ENCODE assay signal across 18 mouse cellular contexts in the genomic region with DNA sequence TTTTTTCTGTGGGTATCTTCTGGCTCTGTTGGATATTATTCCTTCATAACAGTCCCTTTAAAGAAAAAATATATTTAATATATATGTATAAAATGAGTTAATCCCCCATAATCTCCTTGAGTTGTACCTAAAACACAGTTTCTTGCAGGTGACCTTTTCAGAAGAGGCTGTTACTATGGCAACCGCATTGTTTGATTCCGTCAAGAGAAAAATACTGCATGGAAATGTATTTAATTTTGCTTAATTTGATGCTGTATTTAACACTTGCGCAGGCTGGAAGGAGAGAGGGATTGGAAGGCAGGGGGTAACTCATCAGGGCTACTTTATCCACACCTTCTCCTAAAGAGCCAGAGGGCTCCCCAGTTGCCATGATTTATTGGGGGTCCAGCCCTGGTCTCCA.
DNase-seq lines count a peak whose midpoint lies in the region; ATAC-seq and TF ChIP-seq lines count a peak whose summit lies in the region.
"Had no signal": no experiment of that assay in that cellular context is flagged by ENCODE, and none has a peak within 500 bp of the region (broad histone marks: within the 10 kb centered on the region; RNA-seq: fewer than 3 reads in every experiment).

No protein-coding gene starts in this region.

- 71% methylated on average over 3 of the region's 3 CpGs for WGBS in hindbrain, embryonic 15.5 days
- 85% methylated on average over 3 of the region's 3 CpGs for WGBS in hindbrain, embryonic 11.5 days
- 51% methylated on average over 3 of the region's 3 CpGs for WGBS in forebrain, embryonic 14.5 days
- 55% methylated on average over 3 of the region's 3 CpGs for WGBS in midbrain, embryonic 15.5 days
- 91% methylated on average over 3 of the region's 3 CpGs for WGBS in intestine, postnatal 0 days

- H3K4me3 ChIP-seq in hindbrain, embryonic 15.5 days: no peak overlapping the region
- H3K4me3 ChIP-seq in hindbrain, embryonic 11.5 days (ENCODE audit: low read depth, low read length): no peak overlapping the region
- H3K4me3 ChIP-seq in forebrain, embryonic 14.5 days (ENCODE audit: low read depth, low read length): no peak overlapping the region
- no peak overlapping the region for H3K4me3 ChIP-seq in midbrain, embryonic 15.5 days
- no peak overlapping the region for H3K4me3 ChIP-seq in intestine, postnatal 0 days (ENCODE audit: low read depth, low read length)
- H3K4me3 ChIP-seq: embryonic facial prominence, embryonic 13.5 days; neural tube, embryonic 12.5 days had no signal

- H3K27ac ChIP-seq in hindbrain, embryonic 15.5 days (replicated peaks): peak overlapping the region; percentile 52; the same call in 1 of the 2 replicates
- H3K27ac ChIP-seq in hindbrain, embryonic 11.5 days (ENCODE audit: low read depth, low read length): no peak overlapping the region
- H3K27ac ChIP-seq in forebrain, embryonic 14.5 days (ENCODE audit: low read depth, low read length): no peak overlapping the region
- H3K27ac ChIP-seq in midbrain, embryonic 15.5 days: peak overlapping the region; percentile 76
- H3K27ac ChIP-seq in intestine, postnatal 0 days (ENCODE audit: low read depth, low read length): no peak overlapping the region
- H3K27ac ChIP-seq: embryonic facial prominence, embryonic 13.5 days; neural tube, embryonic 12.5 days had no signal

- no peak for ATAC-seq in hindbrain, embryonic 15.5 days (ENCODE audit: low FRiP score, low read depth)
- no peak for ATAC-seq in hindbrain, embryonic 11.5 days (ENCODE audit: low FRiP score)
- peak; percentile 7; the same call in 1 of the 2 replicates for ATAC-seq in forebrain, embryonic 14.5 days
- peak; percentile 62; the same call in 1 of the 2 replicates for ATAC-seq in midbrain, embryonic 15.5 days (replicated peaks)
- ATAC-seq in intestine, postnatal 0 days: no peak
- ATAC-seq: lung, postnatal 0 days had no signal

- H3K4me2 ChIP-seq in hindbrain, embryonic 15.5 days: no peak overlapping the region
- no peak overlapping the region for H3K4me2 ChIP-seq in hindbrain, embryonic 11.5 days (replicated peaks; ENCODE audit: low read depth, low read length)
- no peak overlapping the region for H3K4me2 ChIP-seq in forebrain, embryonic 14.5 days (ENCODE audit: low read length)
- H3K4me2 ChIP-seq in midbrain, embryonic 15.5 days: no peak overlapping the region
- H3K4me2 ChIP-seq in intestine, postnatal 0 days (replicated peaks; ENCODE audit: low read depth): no peak overlapping the region
- H3K4me2 ChIP-seq: embryonic facial prominence, embryonic 13.5 days; neural tube, embryonic 12.5 days had no signal

- H3K4me1 ChIP-seq in hindbrain, embryonic 15.5 days (replicated peaks): peaks cover 18% of the 10 kb centered on the region
- no peaks in the 10 kb centered on the region for H3K4me1 ChIP-seq in hindbrain, embryonic 11.5 days (replicated peaks; ENCODE audit: control insufficient read depth, insufficient read depth, low read length)
- H3K4me1 ChIP-seq in forebrain, embryonic 14.5 days (ENCODE audit: control insufficient read depth, insufficient read depth, low read length): peaks cover 9% of the 10 kb centered on the region
- peaks cover 26% of the 10 kb centered on the region for H3K4me1 ChIP-seq in midbrain, embryonic 15.5 days
- no peaks in the 10 kb centered on the region for H3K4me1 ChIP-seq in intestine, postnatal 0 days (replicated peaks; ENCODE audit: control insufficient read depth, insufficient read depth, low read length)

- H3K27me3 ChIP-seq in hindbrain, embryonic 15.5 days: no peaks in the 10 kb centered on the region
- H3K27me3 ChIP-seq in hindbrain, embryonic 11.5 days (ENCODE audit: control insufficient read depth, insufficient read depth, low read length): no peaks in the 10 kb centered on the region; the same call in 1 of the 2 replicates
- no peaks in the 10 kb centered on the region for H3K27me3 ChIP-seq in forebrain, embryonic 14.5 days (replicated peaks; ENCODE audit: control insufficient read depth, insufficient read depth, low read length)
- H3K27me3 ChIP-seq in midbrain, embryonic 15.5 days (replicated peaks): no peaks in the 10 kb centered on the region
- H3K27me3 ChIP-seq in intestine, postnatal 0 days (replicated peaks; ENCODE audit: control insufficient read depth, insufficient read depth, low read length): no peaks in the 10 kb centered on the region
- H3K27me3 ChIP-seq: embryonic facial prominence, embryonic 13.5 days; neural tube, embryonic 12.5 days had no signal

- H3K36me3 ChIP-seq in hindbrain, embryonic 15.5 days: no peaks in the 10 kb centered on the region
- H3K36me3 ChIP-seq in hindbrain, embryonic 11.5 days (ENCODE audit: control insufficient read depth, insufficient read depth, low read length): no peaks in the 10 kb centered on the region
- no peaks in the 10 kb centered on the region for H3K36me3 ChIP-seq in forebrain, embryonic 14.5 days (ENCODE audit: control insufficient read depth, insufficient read depth, low read length)
- H3K36me3 ChIP-seq in midbrain, embryonic 15.5 days (replicated peaks): no peaks in the 10 kb centered on the region
- no peaks in the 10 kb centered on the region for H3K36me3 ChIP-seq in intestine, postnatal 0 days (ENCODE audit: control insufficient read depth, insufficient read depth)
- H3K36me3 ChIP-seq: embryonic facial prominence, embryonic 13.5 days; neural tube, embryonic 12.5 days had no signal

- TF ChIP-seq CTCF in intestine, postnatal 0 days (IDR thresholded peaks at IDR 0.05; ENCODE audit: low read depth): no peak

- no peaks in the 10 kb centered on the region for H3K9me3 ChIP-seq in hindbrain, embryonic 15.5 days
- no peaks in the 10 kb centered on the region for H3K9me3 ChIP-seq in hindbrain, embryonic 11.5 days (ENCODE audit: control insufficient read depth, low read length)
- no peaks in the 10 kb centered on the region for H3K9me3 ChIP-seq in forebrain, embryonic 14.5 days (replicated peaks; ENCODE audit: control insufficient read depth, low read length)
- no peaks in the 10 kb centered on the region for H3K9me3 ChIP-seq in midbrain, embryonic 15.5 days
- H3K9me3 ChIP-seq in intestine, postnatal 0 days (ENCODE audit: control insufficient read depth): no peaks in the 10 kb centered on the region
- H3K9me3 ChIP-seq: neural tube, embryonic 12.5 days had no signal

- no peak for DNase-seq in hindbrain, embryonic 11.5 days (ENCODE audit: low spot score)
- peak; percentile 58 for DNase-seq in brain, adult 2 months (ENCODE audit: low read depth, low spot score)
- peak; percentile 67 for DNase-seq in forebrain, embryonic 14.5 days (ENCODE audit: low spot score)
- no peak for DNase-seq in right cerebral cortex, postnatal 14 days
- DNase-seq: cerebellum, adult 9-10 months; gastrocnemius, postnatal 36 days; kidney, adult 2 months; kidney, postnatal 10 days; left cerebral cortex, postnatal 4 days; liver; spleen, adult 18-20 months; thymus, adult 18-20 months had no signal

- H3K9ac ChIP-seq in hindbrain, embryonic 15.5 days: no peak overlapping the region
- no peak overlapping the region for H3K9ac ChIP-seq in hindbrain, embryonic 11.5 days (ENCODE audit: low read depth, low read length)
- no peak overlapping the region for H3K9ac ChIP-seq in forebrain, embryonic 14.5 days (ENCODE audit: low read length)
- H3K9ac ChIP-seq in midbrain, embryonic 15.5 days: no peak overlapping the region
- no peak overlapping the region for H3K9ac ChIP-seq in intestine, postnatal 0 days (ENCODE audit: low read depth, low read length)
- H3K9ac ChIP-seq: embryonic facial prominence, embryonic 13.5 days; neural tube, embryonic 12.5 days had no signal

Comparison
In these comparisons a context has a peak if more than half of its experiments do, and no peak if none do; other contexts are left out.
1. H3K27ac ChIP-seq: peak in hindbrain, embryonic 15.5 days (single experiment) and midbrain, embryonic 15.5 days (single experiment); none in hindbrain, embryonic 11.5 days (single experiment), forebrain, embryonic 14.5 days (single experiment) and intestine, postnatal 0 days (single experiment).
2. ATAC-seq: peak in forebrain, embryonic 14.5 days (single experiment) and midbrain, embryonic 15.5 days (single experiment); none in hindbrain, embryonic 15.5 days (single experiment), hindbrain, embryonic 11.5 days (single experiment) and intestine, postnatal 0 days (single experiment).
3. DNase-seq: peak in brain, adult 2 months (single experiment) and forebrain, embryonic 14.5 days (single experiment); none in hindbrain, embryonic 11.5 days (single experiment) and right cerebral cortex, postnatal 14 days (single experiment).